Mouse (Mus musculus) cerebellum, postnatal 14 days (tissue): ENCODE measurements around the gene Btbd10.

Experiments
- DNase-seq, 2 experiments: peaks; one replicate each; pipeline ENCODE4 v3.0.0; 2021; ENCODE audit warnings: mixed read lengths in 2 of 2

Btbd10 gene

GRCm38 (mm10) chr7:113292193-113292592 lies 77.0 kb downstream of the Btbd10 start:
- DNase-seq: no peak

- DNase-seq: no peak
These were observed 77.5 kb downstream of the Btbd10 start for GRCm38 (mm10) chr7:113291741-113292140.

GRCm38 (mm10) chr7:113289211-113289610 lies 80.0 kb downstream of the Btbd10 start:
- DNase-seq: no peak

- no peak for DNase-seq
These were observed 83.8 kb downstream of the Btbd10 start for GRCm38 (mm10) chr7:113285405-113285804.

GRCm38 (mm10) chr7:113279246-113279645 lies 89.9 kb downstream of the Btbd10 start:
- DNase-seq: no peak

- DNase-seq: no peak
These were observed 90.7 kb downstream of the Btbd10 start for GRCm38 (mm10) chr7:113278493-113278892.

- DNase-seq: no peak
These were observed 91.9 kb downstream of the Btbd10 start for GRCm38 (mm10) chr7:113277245-113277644.

GRCm38 (mm10) chr7:113272338-113272997 lies 96.7 kb downstream of the Btbd10 start:
- peak in 1 of 2 experiments; percentile 26 for DNase-seq

- DNase-seq: peak; percentile 49 to 64
These were observed 98.2 kb downstream of the Btbd10 start for GRCm38 (mm10) chr7:113270991-113271390.

- peak; percentile 97 to 99 for DNase-seq
These were observed 98.6 kb downstream of the Btbd10 start for GRCm38 (mm10) chr7:113270551-113270950.

GRCm38 (mm10) chr7:113269921-113270320 lies 99.3 kb downstream of the Btbd10 start:
- DNase-seq: peak; percentile 73 to 76

- DNase-seq: peak in 1 of 2 experiments; percentile 3
These were observed 100.1 kb downstream of the Btbd10 start for GRCm38 (mm10) chr7:113269081-113269480.

GRCm38 (mm10) chr7:113268287-113268686 lies 100.9 kb downstream of the Btbd10 start:
- DNase-seq: peak; percentile 87 to 91
